Mouse (Mus musculus): Measurements from ENCODE around the gene Celsr2. TPM values are rescaled to one million over a fixed set of nuclear protein-coding genes. Genes with fewer than 3 reads are reported as not detected.

Celsr2 gene
- total RNA-seq, 2 experiments from 2014 or later: 177 to 179 TPM

Other genes with a start within 250 kb of the Celsr2 start
- gene Amigo1, start 229.2 kb downstream of the Celsr2 start, total RNA-seq (2021): 10 to 100 TPM; 36.9 to 37.2 TPM
- 10 to 100 TPM; 10.6 to 11.2 TPM for gene Cyb561d1, start 214.3 kb downstream of the Celsr2 start, total RNA-seq (2021)
- 10 to 100 TPM; 21.1 to 26.1 TPM for gene Atxn7l2, start 204.6 kb downstream of the Celsr2 start, total RNA-seq (2021)
- gene Sypl2, start 188.9 kb downstream of the Celsr2 start, total RNA-seq (2021): 1 to 10 TPM; 1.2 to 1.6 TPM
- 10 to 100 TPM; 84.5 to 91.8 TPM for gene Psma5, start 158.6 kb downstream of the Celsr2 start, total RNA-seq (2021)
- 100 to 1,000 TPM; 181 to 182 TPM for gene Sort1, start 131.5 kb downstream of the Celsr2 start, total RNA-seq (2021)
- under 1 TPM in 1 of 2 experiments, not detected in 1; 0.36 TPM for gene Mybphl, start 50.6 kb downstream of the Celsr2 start, total RNA-seq (2021)
- 10 to 100 TPM; 12.5 to 12.8 TPM for gene Psrc1, start 31.7 kb downstream of the Celsr2 start, total RNA-seq (2021)
- 100 to 1,000 TPM; 215 TPM for gene Sars, start 29.7 kb upstream of the Celsr2 start, total RNA-seq (2021)
- 1 to 10 TPM; 2.1 to 2.7 TPM for gene 1700013F07Rik, start 118.6 kb upstream of the Celsr2 start, total RNA-seq (2021)
- 10 to 100 TPM; 16.8 to 22.0 TPM for gene 5330417C22Rik, start 121.0 kb upstream of the Celsr2 start, total RNA-seq (2021)
- gene Tmem167b, start 146.9 kb upstream of the Celsr2 start, total RNA-seq (2021): 10 to 100 TPM; 43.3 to 43.8 TPM
- 10 to 100 TPM; 33.1 to 33.2 TPM for gene Taf13, start 156.1 kb upstream of the Celsr2 start, total RNA-seq (2021)
- 100 to 1,000 TPM; 130 to 141 TPM for gene Wdr47, start 175.7 kb upstream of the Celsr2 start, total RNA-seq (2021)
- 10 to 100 TPM; 25.1 to 25.7 TPM for gene Clcc1, start 238.4 kb upstream of the Celsr2 start, total RNA-seq (2021)